Mouse (Mus musculus) ES-E14 (cell line): Measurements from ENCODE around the gene Ust. TPM values are rescaled to one million over a fixed set of nuclear protein-coding genes. Genes with fewer than 3 reads are reported as not detected.

ENCODE experiments used
- DNase-seq: peaks from one replicate; pipeline ENCODE4 v3.0.0-alpha.2; 2013; ENCODE audit warnings: low read depth, low spot score
- H3K27ac ChIP-seq: 2 replicates; pipeline ENCODE4 v1.5.1; 2012; ENCODE audit warnings: low read depth, mild to moderate bottlenecking, low read length, moderate library complexity, mixed read lengths; ENCODE audit not compliant: poor library complexity, insufficient read depth, severe bottlenecking
- H3K36me3 ChIP-seq: 2 replicates; pipeline ENCODE4 v1.6.1; 2012; ENCODE audit warnings: mild to moderate bottlenecking, low read length, moderate library complexity, mixed read lengths; ENCODE audit not compliant: control insufficient read depth, poor library complexity, insufficient read depth, severe bottlenecking
- H3K4me1 ChIP-seq, 2 experiments: fragments of 150-350 bp in 1 of 2; sonication (generic) in 1 of 2; 2 replicates each; pipeline ENCODE4 v1.6.1; 2012; ENCODE audit warnings: low read length in 2 of 2, mild to moderate bottlenecking in 1 of 2, mixed read lengths in 1 of 2; ENCODE audit not compliant: control insufficient read depth in 2 of 2, insufficient read depth in 2 of 2, poor library complexity in 1 of 2
- H3K4me3 ChIP-seq, 2 experiments: fragments of 150-350 bp in 1 of 2; sonication (generic) in 1 of 2; 2 replicates each; pipeline ENCODE4 v1.5.1; 2012; ENCODE audit warnings: low read length in 2 of 2, low read depth in 1 of 2, mild to moderate bottlenecking in 1 of 2, mixed read lengths in 1 of 2; ENCODE audit not compliant: insufficient read depth in 1 of 2, poor library complexity in 1 of 2, severe bottlenecking in 1 of 2
- H3K9ac ChIP-seq: 2 replicates; pipeline ENCODE4 v1.6.1; 2012; ENCODE audit warnings: low read depth, mild to moderate bottlenecking, low read length, mixed read lengths; ENCODE audit not compliant: poor library complexity, insufficient read depth, severe bottlenecking
- H3K9me3 ChIP-seq: fragments of 150-350 bp; sonication (generic); 2 replicates; pipeline ENCODE4 v1.6.1; 2012; ENCODE audit warnings: low read depth, mild to moderate bottlenecking, low read length; ENCODE audit not compliant: control insufficient read depth, insufficient read depth
- CHD2 ChIP-seq: IDR thresholded peaks from 2 replicates; pipeline ENCODE4 v1.6.1; 2014; ENCODE audit warnings: mild to moderate bottlenecking, low read depth, low read length, inconsistent platforms
- HCFC1 ChIP-seq: IDR thresholded peaks from 2 replicates; pipeline ENCODE4 v1.6.1; 2012; ENCODE audit warnings: low read length, inconsistent platforms, borderline replicate concordance; ENCODE audit not compliant: insufficient read depth
- MAFK ChIP-seq: IDR thresholded peaks from 2 replicates; pipeline ENCODE4 v1.6.1; 2014; ENCODE audit warnings: mild to moderate bottlenecking, low read depth, low read length, inconsistent platforms; ENCODE audit not compliant: insufficient read depth
- ZC3H11A ChIP-seq: IDR thresholded peaks from 2 replicates; pipeline ENCODE4 v1.6.1; 2012; ENCODE audit warnings: low read depth, mild to moderate bottlenecking, inconsistent platforms, low read length, borderline replicate concordance
- ZNF384 ChIP-seq: IDR thresholded peaks from 2 replicates; pipeline ENCODE4 v1.6.1; 2012; ENCODE audit warnings: low read depth, low read length, inconsistent platforms
- in situ Hi-C, 2 experiments: fragments of 600-800 bp; cut with MboI; formaldehyde crosslinking; loops; one replicate each; pipeline ENCODE4 v1.15.1; 2025; ENCODE audit warnings: low sequenced_read_pairs in 2 of 2, inconsistent platforms in 1 of 2; ENCODE audit not compliant: unreplicated experiment in 2 of 2
- total RNA-seq: library from RNA; depleted of rRNA; stranded (reverse); fragments of 300-350 nt; gene quantifications from 2 replicates; pipeline ENCODE4 v1.2.3, GENCODE M21; 2012

The Ust gene
- total RNA-seq, 1 experiment = 4.9 TPM

- no peaks in the 10 kb centered on the region for H3K36me3 ChIP-seq
- TF ChIP-seq HCFC1 (no peak), MAFK (no peak), CHD2 (no peak), ZC3H11A (no peak), ZNF384 (no peak)
- no peak overlapping the region for H3K4me3 ChIP-seq
- DNase-seq = no peak
- no peak overlapping the region for H3K9ac ChIP-seq
- no peak overlapping the region for H3K27ac ChIP-seq
- in situ Hi-C loops = no loop called here
- peaks cover 0 to 8% of the 10 kb centered on the region in 2 experiments; a peak in 2 of 4 replicates for H3K4me1 ChIP-seq
- H3K9me3 ChIP-seq = no peaks in the 10 kb centered on the region
Measured at GRCm38 (mm10) chr10:8290661-8291060, 228.0 kb downstream of the Ust start.

DNA sequence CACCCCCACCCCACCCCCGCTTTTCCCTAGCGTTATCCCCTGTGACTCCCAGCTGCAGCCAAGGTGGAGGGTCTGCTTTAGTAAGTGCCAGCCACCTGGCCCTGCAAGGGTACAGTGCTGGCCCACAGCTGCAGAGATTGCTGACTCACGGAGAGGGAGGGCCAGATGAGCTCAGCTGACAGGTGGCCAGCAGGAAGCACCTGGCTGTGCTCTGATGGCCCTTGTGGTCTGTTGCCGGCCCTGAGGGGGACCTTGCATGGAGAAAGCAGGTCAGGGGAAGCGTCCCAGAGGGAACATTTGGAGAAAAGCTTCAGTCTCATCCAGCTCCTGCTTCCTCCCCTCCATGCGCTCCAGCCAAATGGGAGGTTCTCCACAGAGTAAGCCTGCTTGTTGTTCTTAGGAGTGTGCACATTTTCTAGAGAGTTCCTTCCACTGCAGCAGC is 231.3 kb downstream of the Ust start:
- in situ Hi-C loops = no loop called here
- H3K36me3 ChIP-seq = no peaks in the 10 kb centered on the region
- DNase-seq = no peak

GRCm38 (mm10) chr10:8283991-8284390 is 234.6 kb downstream of the Ust start:
- Histone ChIP-seq H3K36me3 (no peaks in the 10 kb centered on the region), H3K9ac (no peak overlapping the region), H3K4me1 (peaks cover 0 to 6% of the 10 kb centered on the region in 2 experiments; a peak in 2 of 4 replicates), H3K9me3 (no peaks in the 10 kb centered on the region), H3K27ac (no peak overlapping the region), H3K4me3 (no peak overlapping the region)
- in situ Hi-C loops = no loop called here
- TF ChIP-seq HCFC1 (no peak), ZNF384 (no peak), CHD2 (no peak), ZC3H11A (no peak)
- DNase-seq = no peak

More for the DNA sequence above, 231.3 kb downstream of the Ust start:
- H3K27ac ChIP-seq = no peak overlapping the region
- H3K4me3 ChIP-seq = no peak overlapping the region
- no peaks in the 10 kb centered on the region for H3K9me3 ChIP-seq
- TF ChIP-seq ZC3H11A (no peak), CHD2 (no peak), MAFK (peak; percentile 43; the same call in 1 of the 2 replicates), ZNF384 (no peak)
- H3K4me1 ChIP-seq = peaks cover 0 to 8% of the 10 kb centered on the region in 2 experiments; a peak in 2 of 4 replicates
- no peak overlapping the region for H3K9ac ChIP-seq

DNA sequence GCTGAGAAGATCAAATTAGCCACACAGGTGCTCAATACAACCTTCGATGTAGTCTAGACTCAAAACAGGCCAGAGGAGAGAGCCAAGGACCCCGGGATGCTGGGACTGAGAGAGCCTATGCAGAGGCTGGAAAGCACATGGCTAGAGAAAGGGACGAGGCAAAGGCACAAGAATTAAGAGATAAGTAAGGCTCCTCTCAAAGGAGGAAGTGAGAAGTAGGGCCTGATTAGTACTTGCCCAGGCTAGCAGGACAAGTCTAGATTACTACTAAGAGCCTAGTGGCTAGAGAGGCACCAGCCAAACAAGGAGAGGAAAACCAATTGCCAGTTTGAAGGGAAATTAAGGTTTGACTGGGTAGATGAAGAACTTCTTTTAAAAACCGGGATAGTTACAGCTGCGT is 241.5 kb downstream of the Ust start:
- peaks cover 0 to 8% of the 10 kb centered on the region in 2 experiments; a peak in 1 of 4 replicates for H3K4me1 ChIP-seq
- no peak overlapping the region for H3K9ac ChIP-seq
- H3K9me3 ChIP-seq = no peaks in the 10 kb centered on the region
- in situ Hi-C loops = no loop called here
- TF ChIP-seq ZC3H11A (no peak), MAFK (no peak), ZNF384 (no peak), CHD2 (no peak), HCFC1 (no peak)
- no peaks in the 10 kb centered on the region for H3K36me3 ChIP-seq
- H3K4me3 ChIP-seq = no peak overlapping the region
- DNase-seq = no peak
- no peak overlapping the region for H3K27ac ChIP-seq

- Histone ChIP-seq H3K9ac (no peak overlapping the region), H3K9me3 (no peaks in the 10 kb centered on the region), H3K36me3 (no peaks in the 10 kb centered on the region), H3K27ac (no peak overlapping the region), H3K4me3 (no peak overlapping the region), H3K4me1 (no peaks in the 10 kb centered on the region)
- in situ Hi-C loops = no loop called here
- DNase-seq = no peak
- TF ChIP-seq MAFK (no peak), ZNF384 (no peak), HCFC1 (no peak), CHD2 (no peak), ZC3H11A (no peak)
Measured at GRCm38 (mm10) chr10:8269681-8270080, 248.9 kb downstream of the Ust start.
